Mouse (Mus musculus) spleen, adult 2 months (tissue): ENCODE data around the gene Col17a1.

ENCODE experiments used
- CTCF ChIP-seq: fragments of 200-500 bp; IDR thresholded peaks from 2 replicates; pipeline ENCODE4 v1.5.1; 2011; ENCODE audit warnings: mild to moderate bottlenecking, inconsistent platforms; ENCODE audit not compliant: insufficient read depth, insufficient read length, insufficient replicate concordance; ENCODE audit errors: extremely low read depth
- POLR2A ChIP-seq: fragments of 200-500 bp; IDR thresholded peaks from 2 replicates; pipeline ENCODE4 v1.6.1; 2011; ENCODE audit warnings: low read depth, low read length, inconsistent platforms

DNA sequence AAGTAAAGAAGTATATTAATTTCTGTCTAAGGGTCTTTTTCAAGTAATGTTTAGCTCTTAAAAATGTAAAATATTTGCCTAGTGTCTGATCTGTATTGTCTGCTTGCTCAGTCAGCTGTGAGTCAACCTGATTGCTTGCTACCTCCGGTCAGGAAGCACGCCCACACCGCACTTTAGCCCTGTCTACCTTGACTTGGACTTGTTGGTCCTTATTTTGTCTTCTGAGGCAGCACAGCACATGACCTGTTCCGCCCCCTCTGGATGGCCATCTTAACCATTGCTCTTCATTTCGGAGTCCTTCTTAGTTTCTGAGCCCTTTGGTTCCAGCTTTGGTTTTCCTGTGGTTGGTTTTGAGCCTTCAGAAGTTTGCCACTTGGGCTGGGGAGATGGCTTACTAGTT, 60.1 kb downstream of the Col17a1 start:
- TF ChIP-seq POLR2A = no peak
- TF ChIP-seq CTCF = no peak
